Mouse (Mus musculus) embryonic facial prominence, embryonic 10.5 days (tissue): ENCODE measurements around the gene Ngfr. TPM values are rescaled to one million over a fixed set of nuclear protein-coding genes. Genes with fewer than 3 reads are reported as not detected.

Experiments used
- DNase-seq: peaks from one replicate; pipeline ENCODE4 v3.0.0-alpha.2; 2017; ENCODE audit warnings: low spot score
- H3K27ac ChIP-seq: fragments of 300-500 bp; sonication (generic); replicated peaks from 2 replicates; pipeline ENCODE4 v1.5.1; 2016; ENCODE audit warnings: mild to moderate bottlenecking
- H3K27me3 ChIP-seq: fragments of 300-500 bp; sonication (generic); replicated peaks from 2 replicates; pipeline ENCODE4 v1.6.1; 2016; ENCODE audit warnings: low read depth, mild to moderate bottlenecking; ENCODE audit not compliant: poor library complexity, severe bottlenecking
- H3K36me3 ChIP-seq: fragments of 300-500 bp; sonication (generic); replicated peaks from 2 replicates; pipeline ENCODE4 v1.6.1; 2016; ENCODE audit warnings: mild to moderate bottlenecking, moderate library complexity
- H3K4me1 ChIP-seq: fragments of 300-500 bp; sonication (generic); 2 replicates; pipeline ENCODE4 v1.6.1; 2016
- H3K4me3 ChIP-seq: fragments of 300-500 bp; sonication (generic); 2 replicates; pipeline ENCODE4 v1.5.1; 2016; ENCODE audit warnings: mild to moderate bottlenecking, moderate library complexity
- H3K9me3 ChIP-seq: fragments of 300-500 bp; sonication (generic); 2 replicates; pipeline ENCODE4 v1.6.1; 2016; ENCODE audit warnings: mild to moderate bottlenecking
- WGBS: fragments of 180-500 bp; shearing (Covaris S2); methylation state at CpG from one replicate; pipeline ENCODE4 v1.1.7; 2016; 5-methylcytosine and 5-hydroxymethylcytosine counted together
- polyA plus RNA-seq: library from polyadenylated mRNA; unstranded; fragments of >200 nt; fragmentation: Nextera tagmentation; extraction: Ambion mirVana; gene quantifications from 2 replicates; pipeline ENCODE4 v1.2.1, GENCODE M21; 2016

Ngfr gene
- polyA plus RNA-seq, 1 experiment from 2014 or later: 21.7 TPM

DNA sequence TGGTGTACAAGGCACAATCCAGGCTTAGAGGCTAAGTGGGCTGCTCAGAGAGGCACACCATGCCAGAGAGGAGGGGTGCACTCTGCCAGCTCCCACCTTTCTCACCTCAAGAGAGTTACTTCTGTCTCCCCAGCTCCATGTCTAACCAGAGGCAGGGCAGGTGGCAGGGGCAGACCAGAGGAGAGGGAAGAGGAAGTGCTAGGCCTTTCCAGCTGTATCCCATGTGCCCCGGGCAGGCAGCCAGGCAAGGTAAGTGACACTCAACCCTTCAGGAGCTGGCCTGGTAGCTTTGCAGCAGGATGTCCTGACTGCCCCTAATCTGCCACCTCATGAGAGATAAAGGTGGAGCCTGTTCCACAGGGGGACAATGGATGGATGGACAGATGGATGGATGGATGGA is 5.2 kb upstream of the Ngfr start:
- Histone ChIP-seq H3K4me3 (no peak overlapping the region), H3K36me3 (no peaks in the 10 kb centered on the region), H3K9me3 (no peaks in the 10 kb centered on the region), H3K27ac (no peak overlapping the region; the same call in 1 of the 2 replicates), H3K4me1 (peaks cover 56% of the 10 kb centered on the region), H3K27me3 (peaks cover 100% of the 10 kb centered on the region)
- peak; percentile 6 for DNase-seq
- 91% methylated on average over 1 of the region's 1 CpGs for WGBS

DNA sequence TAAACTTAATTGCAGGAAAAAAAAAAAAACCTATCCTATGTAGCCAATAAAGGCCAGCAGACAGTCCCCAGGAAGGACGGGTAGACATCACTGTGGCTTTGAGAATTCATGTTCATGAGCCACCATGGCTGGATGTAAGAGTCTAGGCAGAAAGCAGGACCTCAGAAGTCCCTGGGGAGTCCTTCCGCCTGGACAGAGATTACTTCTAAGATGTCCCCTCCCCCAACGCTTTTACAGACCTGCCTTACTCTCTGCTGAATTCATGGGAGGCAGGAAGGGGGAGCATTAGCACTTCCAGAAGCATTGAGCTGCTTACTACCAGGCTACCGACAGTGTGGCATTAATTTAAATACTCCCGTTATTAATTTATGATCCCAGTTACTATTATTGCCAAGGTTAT is 1.7 kb upstream of the Ngfr start:
- peaks cover 100% of the 10 kb centered on the region for H3K27me3 ChIP-seq
- peak; percentile 6 for DNase-seq
- H3K9me3 ChIP-seq: no peaks in the 10 kb centered on the region
- H3K4me3 ChIP-seq: no peak overlapping the region
- no peaks in the 10 kb centered on the region for H3K36me3 ChIP-seq
- H3K4me1 ChIP-seq: peaks cover 56% of the 10 kb centered on the region
- WGBS: 38% methylated on average over 5 of the region's 5 CpGs
- no peak overlapping the region for H3K27ac ChIP-seq

DNA sequence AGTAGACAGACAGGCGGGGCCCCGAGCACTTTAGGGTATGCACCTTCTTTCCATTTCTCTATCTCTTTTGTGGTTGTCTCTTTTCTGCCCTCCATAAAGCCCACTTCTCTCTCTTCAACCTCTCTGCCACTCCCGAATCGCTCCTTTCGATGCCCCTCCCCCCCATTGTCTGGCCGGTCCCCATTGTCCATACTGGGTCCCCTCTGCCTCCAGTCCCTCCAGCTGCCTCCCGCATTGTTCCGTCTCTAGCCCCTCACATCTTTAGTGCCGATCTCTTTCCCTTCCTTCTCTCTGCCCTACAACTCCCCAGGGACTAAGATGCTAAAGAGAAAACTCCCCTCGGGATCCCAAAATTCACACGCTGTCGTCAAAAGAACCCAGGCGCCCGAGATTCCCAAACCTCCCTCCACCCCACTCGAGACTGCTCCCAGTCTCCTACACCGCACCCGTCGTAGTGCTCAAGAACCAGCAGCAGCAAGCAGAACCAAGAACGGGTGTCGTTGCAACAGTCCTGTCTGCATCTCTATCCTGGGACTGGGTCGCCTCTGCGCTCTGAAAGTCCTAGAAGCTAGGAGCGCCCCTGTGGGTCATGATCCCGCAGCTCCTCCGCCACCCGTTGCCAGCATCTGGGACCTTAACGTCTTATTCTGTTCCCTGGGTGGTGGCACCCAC is 648 bp downstream of the Ngfr start:
- Histone ChIP-seq H3K36me3 (no peaks in the 10 kb centered on the region), H3K27ac (peak overlapping the region; percentile 55), H3K4me3 (peak overlapping the region; percentile 56), H3K9me3 (no peaks in the 10 kb centered on the region), H3K27me3 (peaks cover 100% of the 10 kb centered on the region), H3K4me1 (peaks cover 68% of the 10 kb centered on the region)
- WGBS: under 1% methylated on average over 27 of the region's 27 CpGs
- DNase-seq: peak; percentile 44

DNA sequence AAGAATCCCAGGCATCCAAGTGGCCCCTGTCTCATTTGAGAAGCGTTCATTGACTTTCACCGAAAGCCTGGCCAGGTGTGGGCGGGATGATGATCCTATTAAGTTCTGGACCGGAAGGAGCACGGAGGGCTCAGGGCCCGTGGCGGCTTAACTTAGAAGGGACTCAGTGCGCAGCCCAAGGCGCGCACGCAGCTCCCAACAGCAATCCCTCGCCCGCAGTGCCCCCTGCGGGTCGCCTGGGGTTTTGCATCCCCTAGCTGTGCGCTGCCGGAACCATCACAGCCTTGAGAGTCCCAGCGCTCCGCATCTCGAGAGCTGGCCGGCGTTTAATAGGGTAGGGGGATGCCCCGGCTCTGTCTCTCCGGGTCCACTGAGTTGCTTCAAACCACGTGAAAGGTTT is 1.4 kb downstream of the Ngfr start:
- peaks cover 75% of the 10 kb centered on the region for H3K4me1 ChIP-seq
- no peaks in the 10 kb centered on the region for H3K9me3 ChIP-seq
- H3K27me3 ChIP-seq: peaks cover 100% of the 10 kb centered on the region
- WGBS: 0% methylated on average over 25 of the region's 25 CpGs
- peak overlapping the region; percentile 56 for H3K4me3 ChIP-seq
- no peaks in the 10 kb centered on the region for H3K36me3 ChIP-seq
- peak; percentile 96 for DNase-seq
- peak overlapping the region; percentile 55 for H3K27ac ChIP-seq

DNA sequence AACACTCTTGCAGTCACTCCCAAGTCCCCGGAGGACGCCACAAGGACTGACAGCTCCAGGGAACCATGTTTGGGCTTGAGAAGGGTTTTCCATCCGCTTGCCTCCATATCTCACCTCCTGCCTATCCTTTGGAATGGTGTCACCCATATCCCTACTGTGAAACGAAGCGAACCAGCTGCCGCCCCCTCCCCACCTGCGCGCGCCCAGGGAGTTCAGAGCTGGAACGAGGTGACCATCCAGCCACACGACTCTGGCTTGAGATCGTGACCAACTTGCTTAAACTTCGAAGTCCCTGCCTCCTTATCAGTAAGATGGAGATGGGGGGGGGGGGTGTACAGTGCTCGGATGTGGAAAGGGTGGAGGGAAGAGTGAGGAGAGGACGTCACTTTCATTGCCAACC is 1.9 kb downstream of the Ngfr start:
- Histone ChIP-seq H3K27ac (peak overlapping the region; percentile 63; the same call in 1 of the 2 replicates), H3K4me1 (peaks cover 80% of the 10 kb centered on the region), H3K36me3 (no peaks in the 10 kb centered on the region), H3K9me3 (no peaks in the 10 kb centered on the region), H3K27me3 (peaks cover 100% of the 10 kb centered on the region), H3K4me3 (peak overlapping the region; percentile 56)
- no peak for DNase-seq
- 2% methylated on average over 15 of the region's 15 CpGs for WGBS

DNA sequence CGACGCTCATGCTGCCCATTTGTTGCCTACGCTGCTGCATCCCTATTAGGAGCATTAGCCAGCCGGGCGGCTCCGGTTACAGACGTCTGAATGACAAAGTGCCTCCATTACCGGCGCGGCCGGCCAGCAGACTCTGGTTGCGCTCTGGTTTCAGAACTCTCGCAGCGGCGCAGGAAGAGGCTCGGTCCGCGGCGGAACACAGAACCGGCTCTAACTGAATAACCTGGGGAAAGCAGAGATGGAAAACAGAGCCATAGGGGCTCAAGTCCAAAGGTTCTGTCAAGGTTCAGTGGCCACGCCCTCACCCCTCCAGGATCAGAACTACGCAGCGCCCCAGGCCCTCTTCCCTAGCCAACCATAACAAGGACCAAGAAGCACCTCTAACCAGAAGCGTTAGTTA is 2.3 kb downstream of the Ngfr start:
- Histone ChIP-seq H3K36me3 (no peaks in the 10 kb centered on the region), H3K9me3 (no peaks in the 10 kb centered on the region), H3K27me3 (peaks cover 100% of the 10 kb centered on the region), H3K27ac (peak overlapping the region; percentile 63; the same call in 1 of the 2 replicates), H3K4me1 (peaks cover 84% of the 10 kb centered on the region), H3K4me3 (peak overlapping the region; percentile 56)
- under 1% methylated on average over 24 of the region's 24 CpGs for WGBS
- DNase-seq: peak; percentile 86

DNA sequence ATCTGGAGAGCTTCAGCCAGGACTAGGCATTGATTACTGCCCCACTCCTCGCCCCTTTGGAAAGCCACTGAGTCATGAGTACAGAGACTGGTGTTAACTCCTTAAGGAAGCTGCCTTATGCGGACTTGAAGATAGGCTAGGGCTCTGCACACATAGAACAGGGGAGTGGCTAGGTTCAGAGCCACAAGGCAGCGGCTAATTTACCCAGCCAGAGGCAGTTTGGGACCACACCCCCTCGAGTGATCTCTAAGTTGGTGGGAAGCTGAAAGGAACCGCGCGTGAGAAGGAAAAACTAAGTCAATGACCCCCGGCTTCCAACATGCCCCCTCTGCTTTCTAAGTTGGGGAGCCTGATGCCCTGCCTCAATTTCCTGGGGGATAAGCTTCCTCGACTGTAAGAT is 2.9 kb downstream of the Ngfr start:
- peak; percentile 15 for DNase-seq
- 7% methylated on average over 9 of the region's 9 CpGs for WGBS
- Histone ChIP-seq H3K27me3 (peaks cover 100% of the 10 kb centered on the region), H3K4me3 (peak overlapping the region; percentile 56), H3K27ac (peak overlapping the region; percentile 63), H3K4me1 (peaks cover 90% of the 10 kb centered on the region), H3K36me3 (no peaks in the 10 kb centered on the region), H3K9me3 (no peaks in the 10 kb centered on the region)

DNA sequence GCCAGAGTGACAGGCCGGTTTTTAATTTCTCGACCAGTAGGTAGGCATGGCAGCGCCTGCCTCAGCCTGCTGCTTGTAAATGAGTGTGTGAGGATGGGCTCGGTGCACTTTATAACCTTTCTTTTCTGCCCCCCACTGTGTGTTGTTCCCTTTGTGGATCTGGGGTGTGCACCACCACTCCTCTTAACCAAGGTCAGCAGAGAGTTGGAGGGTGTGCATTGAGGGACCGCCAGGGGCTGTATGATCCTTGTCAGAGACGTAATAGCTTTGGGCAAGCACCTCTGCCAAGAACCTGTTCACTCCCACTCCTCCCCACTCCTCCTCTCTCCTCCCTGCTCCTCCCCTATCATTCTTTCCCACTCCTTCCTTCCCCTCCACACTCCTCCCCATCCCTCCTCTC is 4.1 kb downstream of the Ngfr start:
- H3K9me3 ChIP-seq: no peaks in the 10 kb centered on the region
- H3K4me1 ChIP-seq: peaks cover 94% of the 10 kb centered on the region
- WGBS: 59% methylated on average over 6 of the region's 6 CpGs
- H3K36me3 ChIP-seq: no peaks in the 10 kb centered on the region
- no peak overlapping the region for H3K4me3 ChIP-seq
- peak; percentile 12 for DNase-seq
- H3K27me3 ChIP-seq: peaks cover 100% of the 10 kb centered on the region
- no peak overlapping the region for H3K27ac ChIP-seq

DNA sequence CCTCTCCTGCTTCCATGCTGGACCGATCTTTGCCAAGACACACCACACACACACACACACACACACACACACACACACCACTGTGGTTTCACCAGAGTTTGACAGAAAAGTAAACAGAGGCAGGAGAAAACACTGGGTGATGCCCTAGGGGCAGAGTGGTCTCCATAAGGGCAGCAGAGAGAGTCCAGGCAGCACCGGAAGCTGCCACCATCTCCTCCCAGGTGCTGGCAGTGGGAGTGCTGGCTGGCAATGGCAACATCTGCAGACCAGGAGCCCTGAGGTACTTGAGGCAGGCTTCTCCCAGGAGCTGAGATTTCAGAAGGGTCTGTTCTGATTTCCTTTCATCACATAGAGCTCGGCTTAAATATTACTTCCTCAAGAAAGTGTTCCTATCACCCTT is 5.3 kb downstream of the Ngfr start:
- peak overlapping the region; percentile 65 for H3K27ac ChIP-seq
- no peaks in the 10 kb centered on the region for H3K9me3 ChIP-seq
- peaks cover 100% of the 10 kb centered on the region for H3K27me3 ChIP-seq
- H3K4me1 ChIP-seq: peaks cover 99% of the 10 kb centered on the region
- H3K4me3 ChIP-seq: 0 out of 2 replicates have a peak overlapping the region, but pooled peaks have one; percentile 6
- H3K36me3 ChIP-seq: no peaks in the 10 kb centered on the region
- WGBS: 46% methylated on average over 3 of the region's 3 CpGs
- peak; percentile 30 for DNase-seq

DNA sequence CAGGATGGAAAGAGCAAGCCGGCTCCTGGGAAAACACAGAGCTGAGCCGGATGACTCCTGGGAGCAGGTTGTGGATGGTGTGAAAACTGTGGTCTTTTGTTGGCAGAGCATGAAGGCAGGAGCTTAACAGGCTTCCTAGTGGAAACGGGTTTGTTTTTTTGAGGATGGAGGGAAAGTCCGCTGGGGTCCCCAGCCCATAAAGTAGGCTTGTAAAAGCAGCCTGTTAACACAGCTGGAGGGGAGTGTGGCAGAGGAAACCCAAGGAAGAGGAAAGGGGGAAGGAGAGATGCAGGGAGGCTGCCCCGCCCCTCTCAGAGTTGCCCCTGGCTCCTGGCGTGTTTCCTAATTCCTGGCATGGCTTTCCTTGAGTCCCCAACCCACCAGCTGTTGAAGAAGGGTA is 8.1 kb downstream of the Ngfr start:
- H3K4me1 ChIP-seq: peaks cover 99% of the 10 kb centered on the region

DNA sequence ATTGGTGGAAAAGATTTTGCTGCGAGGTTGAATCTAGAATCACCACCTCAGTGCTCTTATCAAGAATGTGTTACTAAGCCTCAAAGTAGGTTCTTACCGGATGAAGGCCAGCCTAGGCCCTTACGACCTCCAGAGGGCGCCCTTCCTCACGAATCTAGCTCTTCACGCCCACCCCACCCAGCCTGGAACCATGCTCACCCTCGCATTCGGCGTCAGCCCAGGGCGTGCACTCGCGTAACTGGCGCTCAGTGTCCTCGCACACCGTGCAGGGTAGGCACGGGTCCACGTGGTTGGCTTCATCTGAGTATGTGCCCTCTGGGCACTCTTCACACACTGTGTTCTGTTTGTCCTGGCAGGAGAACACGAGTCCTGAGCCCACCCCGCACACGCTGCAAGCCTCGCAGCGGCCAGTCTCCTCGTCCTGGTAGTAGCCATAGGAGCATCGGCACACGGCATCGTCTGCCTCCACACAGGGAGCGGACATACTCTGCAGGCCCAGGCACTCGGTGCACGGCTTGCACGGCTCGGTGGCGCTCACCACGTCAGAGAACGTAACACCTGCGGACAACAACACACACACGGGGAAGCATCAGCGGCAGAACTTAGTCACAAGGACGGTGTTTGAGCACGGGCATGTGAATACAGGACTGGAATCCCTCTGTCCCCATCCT is 9.6 kb downstream of the Ngfr start:
- WGBS: 19% methylated on average over 39 of the region's 39 CpGs
- Histone ChIP-seq H3K27me3 (peaks cover 78% of the 10 kb centered on the region), H3K27ac (peak overlapping the region; percentile 69)

More for the DNA sequence above, 8.1 kb downstream of the Ngfr start:
- no peaks in the 10 kb centered on the region for H3K36me3 ChIP-seq
- WGBS: 29% methylated on average over 6 of the region's 6 CpGs
- H3K4me3 ChIP-seq: no peak overlapping the region
- no peaks in the 10 kb centered on the region for H3K9me3 ChIP-seq
- peaks cover 87% of the 10 kb centered on the region for H3K27me3 ChIP-seq
- H3K27ac ChIP-seq: 0 out of 2 replicates have a peak overlapping the region, but pooled peaks have one; percentile 1
- DNase-seq: no peak

DNA sequence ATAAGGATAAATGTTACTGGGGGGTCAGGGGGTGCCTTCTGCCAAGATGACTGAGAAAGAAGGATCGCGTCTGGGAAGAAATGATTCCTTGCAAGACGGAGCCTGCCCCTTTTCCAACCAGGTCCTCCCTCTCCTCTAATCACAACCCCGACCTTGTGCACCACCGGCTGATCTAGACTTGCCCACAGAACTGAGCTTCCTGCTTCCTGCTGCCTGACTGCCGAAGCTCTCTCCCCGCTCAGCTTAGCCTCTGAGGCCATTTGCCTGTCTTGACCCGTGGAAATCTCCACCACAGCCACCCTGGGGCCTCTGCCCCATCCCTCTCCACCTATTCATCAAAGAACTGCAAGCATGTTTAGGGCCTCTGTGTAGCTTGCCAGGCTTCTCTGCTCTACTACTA is 11.2 kb downstream of the Ngfr start:
- Histone ChIP-seq H3K4me1 (peaks cover 92% of the 10 kb centered on the region), H3K27ac (peak overlapping the region; percentile 77), H3K36me3 (no peaks in the 10 kb centered on the region), H3K27me3 (peaks cover 72% of the 10 kb centered on the region), H3K4me3 (peak overlapping the region; percentile 17; the same call in 1 of the 2 replicates), H3K9me3 (no peaks in the 10 kb centered on the region)
- WGBS: 32% methylated on average over 8 of the region's 8 CpGs
- peak; percentile 59 for DNase-seq

More for the DNA sequence above, 9.6 kb downstream of the Ngfr start:
- H3K36me3 ChIP-seq: no peaks in the 10 kb centered on the region
- peak; percentile 79 for DNase-seq
- H3K9me3 ChIP-seq: no peaks in the 10 kb centered on the region
- peaks cover 94% of the 10 kb centered on the region for H3K4me1 ChIP-seq
- H3K4me3 ChIP-seq: peak overlapping the region; percentile 47

DNA sequence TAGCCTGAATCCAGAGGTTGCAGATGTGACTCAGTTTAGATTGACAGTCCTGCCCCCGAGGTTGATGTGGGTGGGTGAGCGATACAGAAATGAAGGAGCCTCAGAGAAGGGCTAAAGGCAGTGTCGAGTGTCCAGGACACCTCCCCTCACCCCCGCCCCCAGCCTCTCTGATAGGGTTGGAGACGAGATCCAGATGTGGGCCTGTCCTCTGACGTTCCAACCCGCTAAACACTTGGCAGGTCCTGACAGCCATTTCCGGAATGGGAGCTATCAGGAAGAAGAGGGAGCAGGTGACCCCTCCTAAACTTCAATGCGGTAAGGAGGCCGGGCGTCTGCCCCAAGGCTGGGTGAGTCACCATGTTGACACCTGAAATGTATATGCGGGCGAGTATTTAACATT is 11.7 kb downstream of the Ngfr start:
- Histone ChIP-seq H3K9me3 (no peaks in the 10 kb centered on the region), H3K27me3 (peaks cover 71% of the 10 kb centered on the region), H3K27ac (peak overlapping the region; percentile 77; the same call in 1 of the 2 replicates), H3K4me3 (peak overlapping the region; percentile 28), H3K36me3 (no peaks in the 10 kb centered on the region), H3K4me1 (peaks cover 92% of the 10 kb centered on the region)
- 19% methylated on average over 13 of the region's 13 CpGs for WGBS
- peak; percentile 86 for DNase-seq
